Mouse (Mus musculus) lung, adult 18-20 months (tissue): ENCODE data around the gene Strn3.

ENCODE experiments used
- DNase-seq, 2 experiments: peaks; one replicate each; pipeline ENCODE4 v3.0.0; 2022; ENCODE audit warnings: mixed read lengths in 2 of 2

Gene Strn3

GRCm38 (mm10) chr12:51691845-51692632 lies at the start of gene Strn3:
Strn3 (minus strand) TSS chr12:51691897.
- peak; percentile 97 for DNase-seq

GRCm38 (mm10) chr12:51736807-51737206 lies 45.1 kb upstream of the Strn3 start:
- no peak for DNase-seq

- DNase-seq: no peak
These were observed 44.7 kb upstream of the Strn3 start for GRCm38 (mm10) chr12:51736381-51736780.

- no peak for DNase-seq
These were observed 44.2 kb upstream of the Strn3 start for GRCm38 (mm10) chr12:51735840-51736271.

GRCm38 (mm10) chr12:51734605-51735211 lies 43.0 kb upstream of the Strn3 start:
- DNase-seq: peak; percentile 25 to 36

- no peak for DNase-seq
These were observed 38.1 kb upstream of the Strn3 start for GRCm38 (mm10) chr12:51729827-51730226.

- peak; percentile 35 to 54 for DNase-seq
These were observed 37.4 kb upstream of the Strn3 start for GRCm38 (mm10) chr12:51729058-51729457.

GRCm38 (mm10) chr12:51721836-51722235 lies 30.1 kb upstream of the Strn3 start:
- no peak for DNase-seq

GRCm38 (mm10) chr12:51718617-51719016 lies 26.9 kb upstream of the Strn3 start:
- peak in 1 of 2 experiments; percentile 15 for DNase-seq

- no peak for DNase-seq
These were observed 21.0 kb upstream of the Strn3 start for GRCm38 (mm10) chr12:51712685-51713084.

GRCm38 (mm10) chr12:51710154-51710553 lies 18.5 kb upstream of the Strn3 start:
- DNase-seq: no peak

- no peak for DNase-seq
These were observed 18.0 kb upstream of the Strn3 start for GRCm38 (mm10) chr12:51709741-51710140.

- DNase-seq: peak; percentile 45 to 60
These were observed 17.4 kb upstream of the Strn3 start for GRCm38 (mm10) chr12:51708941-51709686.

- DNase-seq: peak; percentile 36 to 57
These were observed 15.1 kb upstream of the Strn3 start for GRCm38 (mm10) chr12:51706673-51707235.

GRCm38 (mm10) chr12:51705778-51706177 lies 14.1 kb upstream of the Strn3 start:
- DNase-seq: peak; percentile 38 to 74

- peak in 1 of 2 experiments; percentile 24 for DNase-seq
These were observed 12.9 kb upstream of the Strn3 start for GRCm38 (mm10) chr12:51704572-51704971.

GRCm38 (mm10) chr12:51703859-51704258 lies 12.2 kb upstream of the Strn3 start:
- DNase-seq: no peak

- DNase-seq: no peak
These were observed 10.0 kb upstream of the Strn3 start for GRCm38 (mm10) chr12:51701723-51702122.

- DNase-seq: no peak
These were observed 8.1 kb upstream of the Strn3 start for GRCm38 (mm10) chr12:51699623-51700393.

GRCm38 (mm10) chr12:51696157-51696556 lies 4.5 kb upstream of the Strn3 start:
- no peak for DNase-seq

GRCm38 (mm10) chr12:51694966-51695365 lies 3.3 kb upstream of the Strn3 start:
- DNase-seq: no peak

GRCm38 (mm10) chr12:51694096-51694495 lies 2.4 kb upstream of the Strn3 start:
- no peak for DNase-seq
